Mouse (Mus musculus) left cerebral cortex, postnatal 10 days (tissue): Measurements from ENCODE around the gene Ddx23. TPM values are rescaled to one million over a fixed set of nuclear protein-coding genes. Genes with fewer than 3 reads are reported as not detected.

Source experiments
- DNase-seq, 2 experiments: peaks; one replicate each; pipeline ENCODE4 v3.0.0; 2021 to 2022; ENCODE audit warnings: low spot score in 2 of 2, mixed read lengths in 1 of 2; ENCODE audit errors: extremely low spot score in 1 of 2
- intact Hi-C: fragments of 180-260 bp; cut with DNase I; formaldehyde crosslinking; loops from one replicate; pipeline ENCODE4 v1.15.1; 2025
- total RNA-seq, 2 experiments: library from RNA; stranded (reverse); gene quantifications; 2 replicates each; pipeline ENCODE4 v1.2.3; 2021

Ddx23 gene
- total RNA-seq, 2 experiments from 2014 or later, result 55.8 to 58.2 TPM

GRCm38 (mm10) chr15:98640157-98640556, 22.5 kb downstream of the Ddx23 start:
- DNase-seq, result no peak
- intact Hi-C loops, result no loop called here

GRCm38 (mm10) chr15:98637155-98637554, 25.5 kb downstream of the Ddx23 start:
- no peak for DNase-seq
- intact Hi-C loops, result no loop called here

DNA sequence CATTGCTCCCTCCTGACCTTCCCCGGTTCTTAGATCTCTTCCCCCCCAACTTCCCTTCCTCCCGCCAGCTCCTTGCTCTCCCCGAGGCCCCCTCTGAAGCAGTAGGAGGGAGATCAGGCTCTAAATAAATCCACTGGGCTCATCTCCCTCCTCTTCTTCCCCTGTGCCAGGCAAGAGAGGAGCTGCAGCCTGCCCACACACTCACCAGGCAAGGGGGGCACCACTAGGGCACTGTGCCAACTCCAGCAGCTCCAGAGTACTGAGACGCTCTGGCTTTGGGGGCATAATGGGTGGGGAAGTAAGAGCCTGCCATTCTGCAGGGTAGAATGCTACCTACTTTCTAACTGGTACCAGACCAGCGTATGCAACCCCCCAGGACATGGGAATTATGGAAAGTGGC, 26.2 kb downstream of the Ddx23 start:
- peak; percentile 66 to 80 for DNase-seq
- intact Hi-C loops, result no loop called here

DNA sequence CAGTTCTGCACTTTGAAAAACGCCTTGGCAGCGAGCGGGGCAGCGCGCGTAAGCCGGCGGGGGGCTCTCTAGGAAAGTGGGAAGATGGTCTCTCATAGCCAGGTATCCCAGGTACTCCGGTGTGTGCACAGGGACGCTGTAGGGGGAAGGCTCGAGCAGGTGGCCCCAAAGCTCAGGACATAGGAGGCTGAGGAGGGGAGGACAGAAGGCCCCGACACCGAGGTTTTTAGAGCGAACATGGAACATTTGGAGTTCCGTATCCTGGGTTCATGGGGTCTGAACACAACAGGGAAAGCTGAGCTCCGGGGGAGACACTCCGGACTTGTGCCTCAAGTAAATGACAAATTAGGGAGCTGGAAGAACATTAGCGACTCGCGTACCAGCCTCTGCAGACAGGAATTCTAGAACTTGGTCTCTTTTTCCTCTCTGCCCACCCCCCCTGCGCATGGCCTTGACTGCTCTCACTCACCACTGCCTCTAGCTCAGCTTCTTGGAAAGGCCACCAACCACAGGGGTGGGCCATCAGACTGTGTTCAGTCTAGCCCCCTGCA, 27.3 kb downstream of the Ddx23 start:
- peak in 1 of 2 experiments; percentile 57 for DNase-seq
- intact Hi-C loops, result no loop called here

DNA sequence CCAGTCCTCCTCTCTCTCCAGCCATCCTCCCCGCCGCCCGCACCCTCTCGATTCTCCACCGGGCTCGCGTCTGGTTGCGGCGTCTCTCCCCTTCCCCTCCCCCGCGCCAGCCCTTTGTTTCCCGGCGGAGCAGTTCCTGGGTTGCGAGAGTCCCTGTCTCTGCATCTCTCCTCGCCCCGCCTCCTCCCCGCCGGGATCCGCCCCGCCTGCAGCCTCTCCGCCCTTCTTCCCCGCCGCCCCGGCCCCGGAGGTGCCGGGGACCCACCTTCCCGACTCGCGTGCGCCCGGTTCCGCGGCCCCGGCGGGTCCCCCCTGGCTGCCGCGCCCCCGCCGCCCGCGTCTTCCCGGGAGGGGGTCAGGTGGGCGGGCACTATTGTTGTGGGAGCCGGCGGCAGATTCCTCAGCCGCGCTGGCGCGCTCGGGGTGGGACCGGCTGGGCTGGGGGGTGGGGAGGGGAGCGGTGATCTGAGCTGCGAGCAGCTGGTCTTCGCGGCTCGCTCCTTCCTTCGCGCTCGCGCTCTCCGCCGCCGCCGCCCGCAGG, 28.1 kb downstream of the Ddx23 start:
- intact Hi-C loops, result no loop called here
- peak; percentile 71 to 91 for DNase-seq

- intact Hi-C loops, result no loop called here
- DNase-seq, result no peak
Observed at GRCm38 (mm10) chr15:98633822-98634470, 28.7 kb downstream of the Ddx23 start.

- DNase-seq, result no peak
- intact Hi-C loops, result no loop called here
Observed at GRCm38 (mm10) chr15:98632921-98633320, 29.8 kb downstream of the Ddx23 start.

GRCm38 (mm10) chr15:98632107-98632744, 30.5 kb downstream of the Ddx23 start:
- peak in 1 of 2 experiments; percentile 82 for DNase-seq
- intact Hi-C loops, result no loop called here

- peak in 1 of 2 experiments; percentile 87 for DNase-seq
- intact Hi-C loops, result no loop called here
Observed at GRCm38 (mm10) chr15:98631493-98631892, 31.2 kb downstream of the Ddx23 start.

DNA sequence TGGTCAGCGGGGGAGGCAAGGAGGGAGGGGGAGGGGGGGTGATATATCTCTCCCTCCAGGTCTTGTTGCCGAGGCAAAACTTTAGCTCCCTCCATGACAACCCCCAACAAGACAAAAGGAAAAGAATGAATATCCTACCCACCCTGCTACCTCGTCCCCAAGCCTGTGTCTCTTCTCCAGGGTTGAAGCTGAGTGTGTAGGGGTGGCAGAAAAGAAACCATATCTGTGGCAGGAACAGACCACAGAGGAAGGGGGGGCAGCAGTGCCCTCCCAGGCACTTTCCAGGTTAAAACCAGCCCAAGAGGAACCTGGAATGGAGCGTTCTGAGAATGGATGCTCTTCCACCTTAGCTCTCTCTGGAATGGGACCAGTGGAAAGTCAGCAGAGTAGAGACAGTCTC, 32.2 kb downstream of the Ddx23 start, which contains the start of gene Cacnb3:
Gene Cacnb3 (plus strand): TSS at position 301 of the 400 bp plus-strand sequence.
- no peak for DNase-seq
- intact Hi-C loops, result no loop called here

DNA sequence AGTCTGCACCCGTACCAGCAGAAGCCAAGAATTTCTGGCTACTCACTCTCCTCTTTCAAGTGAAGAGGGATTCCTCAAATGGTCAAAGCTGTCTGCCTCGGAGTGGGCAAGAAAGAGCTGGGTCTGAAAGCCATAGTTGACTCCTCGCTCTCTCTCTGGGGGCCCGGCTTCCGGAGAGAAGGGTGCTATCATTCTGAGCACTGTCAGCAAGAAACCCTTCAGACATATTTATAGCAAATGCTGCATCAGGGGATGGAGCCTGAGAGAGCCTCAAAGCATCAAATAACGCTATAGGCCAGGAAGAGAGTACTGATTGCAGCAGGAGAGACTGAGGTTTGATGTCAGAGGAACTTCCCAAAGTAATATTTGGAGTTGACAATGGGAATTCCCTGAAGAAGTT, 33.2 kb downstream of the Ddx23 start:
- intact Hi-C loops, result no loop called here
- DNase-seq, result no peak

GRCm38 (mm10) chr15:98628589-98629254, 34.0 kb downstream of the Ddx23 start:
- peak in 1 of 2 experiments; percentile 34 for DNase-seq
- intact Hi-C loops, result no loop called here

GRCm38 (mm10) chr15:98626487-98627212, 36.0 kb downstream of the Ddx23 start:
- DNase-seq, result no peak
- intact Hi-C loops, result no loop called here

DNA sequence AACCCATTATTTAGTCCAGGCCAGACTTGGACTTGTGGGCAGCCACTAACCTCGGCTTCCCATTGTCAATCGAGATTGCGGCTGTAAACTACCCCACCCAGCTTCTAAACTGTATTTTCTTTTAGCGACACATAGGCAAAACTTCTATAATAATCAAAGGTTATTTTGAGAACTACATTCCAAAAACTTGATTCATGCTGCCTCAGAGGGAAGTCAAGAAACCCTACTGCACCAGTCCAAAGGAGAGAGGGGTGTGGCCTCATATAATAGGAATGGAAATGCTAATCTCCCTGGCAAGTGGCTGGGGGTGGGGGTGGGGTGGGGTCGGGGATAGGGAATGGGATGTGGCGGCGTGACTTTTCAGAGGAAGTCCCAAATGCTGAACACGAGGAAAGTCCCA, 36.6 kb downstream of the Ddx23 start:
- intact Hi-C loops, result no loop called here
- DNase-seq, result no peak

- DNase-seq, result no peak
- intact Hi-C loops, result no loop called here
Observed at GRCm38 (mm10) chr15:98623361-98623821, 39.3 kb downstream of the Ddx23 start.

DNA sequence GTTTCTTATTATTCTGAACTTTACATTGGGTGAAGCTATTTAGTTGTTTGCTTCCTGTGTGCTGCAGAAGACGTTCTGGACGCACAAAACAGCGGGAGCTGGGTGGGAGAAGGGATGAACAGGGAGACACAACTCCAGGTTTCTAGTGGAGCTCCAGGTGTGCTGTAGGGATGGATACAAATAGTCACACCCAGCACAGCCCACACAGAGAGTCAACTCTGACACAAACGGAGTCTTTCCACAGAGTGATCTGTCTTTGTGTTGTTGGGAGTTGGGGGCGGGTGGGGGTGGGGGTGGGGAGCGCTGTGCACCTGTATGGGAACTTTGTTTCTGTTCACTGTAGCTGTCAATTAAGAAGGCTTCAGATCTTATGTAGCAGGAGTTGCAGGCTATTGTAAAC, 40.0 kb downstream of the Ddx23 start:
- DNase-seq, result no peak
- intact Hi-C loops, result no loop called here

GRCm38 (mm10) chr15:98622199-98622598, 40.5 kb downstream of the Ddx23 start:
- DNase-seq, result no peak
- intact Hi-C loops, result no loop called here

DNA sequence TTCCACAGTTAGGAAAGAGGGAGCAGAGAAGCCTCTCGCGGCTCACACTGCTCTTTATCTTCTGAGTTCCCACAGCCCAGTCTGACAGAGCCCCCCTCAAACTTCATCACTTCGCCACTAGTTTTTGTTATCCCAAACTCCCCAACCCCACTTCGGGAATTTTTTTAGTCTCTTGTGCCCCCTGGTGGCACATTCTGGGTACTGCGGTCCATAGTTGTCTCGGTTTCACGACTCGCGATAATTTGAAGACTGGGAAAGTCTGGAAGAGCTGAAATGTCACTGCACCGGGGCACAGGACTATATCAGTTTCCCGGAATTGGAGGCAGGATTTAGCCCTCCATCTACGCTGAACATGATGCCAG, 45.5 kb downstream of the Ddx23 start:
- DNase-seq, result peak in 1 of 2 experiments; percentile 64

More for the DNA sequence above, 45.5 kb downstream of the Ddx23 start:
- intact Hi-C loops, result loop anchor here (2.0 kb wide), 1 partner anchor 36 kb away; no protein-coding TSS in a partner anchor
